9 mouse cellular contexts compared by ENCODE assay signal in the genomic region with DNA sequence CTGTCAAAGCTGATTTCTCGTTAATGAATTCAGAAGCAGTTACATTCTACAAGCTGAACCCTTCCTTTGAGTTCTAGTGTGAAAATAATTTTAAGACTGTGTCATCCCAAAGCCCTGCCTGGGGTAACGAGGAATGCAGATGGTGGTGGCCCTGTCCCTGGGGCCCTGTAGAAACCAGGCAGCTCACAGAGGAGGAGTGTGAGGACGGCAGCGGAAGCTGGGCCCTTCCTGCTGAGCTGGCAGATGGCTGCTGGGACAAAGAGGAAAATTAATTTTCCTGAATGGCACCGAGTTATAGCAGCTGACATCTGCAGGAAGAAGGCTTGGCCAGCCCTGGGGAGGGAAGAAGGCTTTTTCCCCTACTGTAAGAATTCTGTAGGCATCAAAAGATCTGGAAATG.
A peak's percentile ranks its signal among the peaks of the same experiment; 100 is the strongest.
DNase-seq lines count a peak whose midpoint lies in the region; ATAC-seq lines count a peak whose summit lies in the region.
"Had no signal": no experiment of that assay in that cellular context is flagged by ENCODE, and none has a peak within 500 bp of the region (broad histone marks: within the 10 kb centered on the region; RNA-seq: fewer than 3 reads in every experiment).

No protein-coding gene starts in this region.

- H3K4me3 ChIP-seq in heart, embryonic 16.5 days (ENCODE audit: low read length): no peak overlapping the region
- no peak overlapping the region for H3K4me3 ChIP-seq in heart, embryonic 12.5 days
- H3K4me3 ChIP-seq in forebrain, embryonic 12.5 days (replicated peaks): no peak overlapping the region
- H3K4me3 ChIP-seq in limb, embryonic 10.5 days: no peak overlapping the region

- no peak overlapping the region for H3K4me2 ChIP-seq in heart, embryonic 16.5 days (ENCODE audit: low read depth, low read length)
- H3K4me2 ChIP-seq in heart, embryonic 12.5 days: no peak overlapping the region
- H3K4me2 ChIP-seq in forebrain, embryonic 12.5 days: no peak overlapping the region

- H3K9me3 ChIP-seq in heart, embryonic 16.5 days (replicated peaks; ENCODE audit: control insufficient read depth, low read length): no peaks in the 10 kb centered on the region
- no peaks in the 10 kb centered on the region for H3K9me3 ChIP-seq in heart, embryonic 12.5 days (replicated peaks)
- H3K9me3 ChIP-seq in forebrain, embryonic 12.5 days: no peaks in the 10 kb centered on the region
- no peaks in the 10 kb centered on the region for H3K9me3 ChIP-seq in limb, embryonic 10.5 days (replicated peaks)

- H3K4me1 ChIP-seq in heart, embryonic 16.5 days (ENCODE audit: control insufficient read depth, insufficient read depth, low read length): 0 out of 2 replicates have a peak, but pooled peaks cover 5% of the 10 kb centered on the region
- H3K4me1 ChIP-seq in heart, embryonic 12.5 days (replicated peaks): peaks cover 29% of the 10 kb centered on the region
- peaks cover 10% of the 10 kb centered on the region; the same call in 1 of the 2 replicates for H3K4me1 ChIP-seq in forebrain, embryonic 12.5 days
- H3K4me1 ChIP-seq in limb, embryonic 10.5 days: peaks cover 26% of the 10 kb centered on the region

- DNase-seq in cerebellum, adult 11 months: peak; percentile 52
- no peak for DNase-seq in limb, embryonic 10.5 days (ENCODE audit: low spot score)
- DNase-seq in adrenal gland, postnatal 10 days: no peak
- DNase-seq in thymus, postnatal 4 days: no peak
- DNase-seq in spleen, postnatal 36 days (ENCODE audit: low spot score in 2 of 2): no peak
- DNase-seq: right cerebral cortex, postnatal 25 days had no signal

- H3K27me3 ChIP-seq in heart, embryonic 16.5 days (ENCODE audit: control insufficient read depth, insufficient read depth, low read length): no peaks in the 10 kb centered on the region
- no peaks in the 10 kb centered on the region for H3K27me3 ChIP-seq in heart, embryonic 12.5 days (replicated peaks)
- H3K27me3 ChIP-seq in forebrain, embryonic 12.5 days: no peaks in the 10 kb centered on the region
- H3K27me3 ChIP-seq in limb, embryonic 10.5 days (ENCODE audit: low read depth, poor library complexity, severe bottlenecking): no peaks in the 10 kb centered on the region

- peak overlapping the region; percentile 40; the same call in 1 of the 2 replicates for H3K27ac ChIP-seq in heart, embryonic 16.5 days (ENCODE audit: low read length)
- no peak overlapping the region for H3K27ac ChIP-seq in heart, embryonic 12.5 days (ENCODE audit: poor library complexity, severe bottlenecking)
- H3K27ac ChIP-seq in forebrain, embryonic 12.5 days: 0 out of 2 replicates have a peak overlapping the region, but pooled peaks have one; percentile 21
- peak overlapping the region; percentile 10; the same call in 1 of the 2 replicates for H3K27ac ChIP-seq in limb, embryonic 10.5 days

- ATAC-seq in heart, embryonic 16.5 days (replicated peaks; ENCODE audit: extremely low read depth, insufficient read depth, low FRiP score): no peak
- no peak for ATAC-seq in heart, embryonic 12.5 days (ENCODE audit: insufficient number of reproducible peaks, low FRiP score)
- ATAC-seq in forebrain, embryonic 12.5 days (ENCODE audit: low FRiP score): no peak

- no peak overlapping the region for H3K9ac ChIP-seq in heart, embryonic 16.5 days (ENCODE audit: low read length)
- no peak overlapping the region for H3K9ac ChIP-seq in heart, embryonic 12.5 days
- H3K9ac ChIP-seq in forebrain, embryonic 12.5 days: 0 out of 2 replicates have a peak overlapping the region, but pooled peaks have one; percentile 3

- 55% methylated on average over 5 of the region's 5 CpGs for WGBS in heart, embryonic 16.5 days
- 67% methylated on average over 5 of the region's 5 CpGs for WGBS in heart, embryonic 12.5 days
- 59% methylated on average over 5 of the region's 5 CpGs for WGBS in forebrain, embryonic 12.5 days
- 67% methylated on average over 5 of the region's 5 CpGs for WGBS in limb, embryonic 10.5 days

- no peaks in the 10 kb centered on the region for H3K36me3 ChIP-seq in heart, embryonic 16.5 days (ENCODE audit: control insufficient read depth, insufficient read depth)
- H3K36me3 ChIP-seq in heart, embryonic 12.5 days: no peaks in the 10 kb centered on the region
- H3K36me3 ChIP-seq in forebrain, embryonic 12.5 days (replicated peaks): no peaks in the 10 kb centered on the region
- no peaks in the 10 kb centered on the region for H3K36me3 ChIP-seq in limb, embryonic 10.5 days
